Mouse (Mus musculus) urinary bladder, postnatal 10 days (tissue): ENCODE results near the gene Msrb3.

Source experiments
- DNase-seq: peaks from one replicate; pipeline ENCODE4 v3.0.0; 2022; ENCODE audit warnings: low spot score

Msrb3 gene

DNA sequence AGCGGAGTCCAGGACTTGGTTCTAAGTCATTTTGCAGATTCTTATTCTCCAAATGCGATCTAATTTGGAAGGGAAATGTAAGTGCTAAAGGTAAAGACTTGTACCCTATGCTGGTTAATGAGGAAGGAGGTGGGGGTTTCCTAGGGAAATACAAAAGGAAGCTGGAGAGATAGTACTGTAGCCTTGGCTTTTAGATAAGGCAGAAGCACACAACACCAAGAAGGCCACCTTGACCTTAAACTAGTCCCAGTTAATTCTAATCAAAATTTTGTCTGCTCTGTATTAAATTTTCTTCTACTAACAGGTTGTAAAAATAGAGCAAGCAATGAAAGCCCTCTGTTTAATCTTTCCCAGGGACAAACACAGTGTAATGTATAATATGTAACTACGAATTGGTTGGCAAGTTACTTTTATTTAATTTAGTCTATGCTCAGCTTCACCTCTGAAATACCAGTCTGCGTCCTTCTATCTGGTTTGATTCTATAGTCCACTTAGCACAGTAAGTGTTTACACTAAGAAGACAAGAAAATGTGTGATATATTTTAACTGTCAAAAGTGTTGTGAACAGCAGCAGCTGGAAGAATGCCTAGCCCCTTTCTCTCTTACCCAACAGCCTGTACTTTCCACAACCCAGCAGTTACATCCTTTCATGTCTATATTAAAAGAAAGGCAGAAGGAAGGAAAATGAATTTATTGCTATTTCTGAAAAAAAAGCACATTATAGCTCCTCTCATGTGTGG is 87.9 kb downstream of the Msrb3 start:
- no peak for DNase-seq

DNA sequence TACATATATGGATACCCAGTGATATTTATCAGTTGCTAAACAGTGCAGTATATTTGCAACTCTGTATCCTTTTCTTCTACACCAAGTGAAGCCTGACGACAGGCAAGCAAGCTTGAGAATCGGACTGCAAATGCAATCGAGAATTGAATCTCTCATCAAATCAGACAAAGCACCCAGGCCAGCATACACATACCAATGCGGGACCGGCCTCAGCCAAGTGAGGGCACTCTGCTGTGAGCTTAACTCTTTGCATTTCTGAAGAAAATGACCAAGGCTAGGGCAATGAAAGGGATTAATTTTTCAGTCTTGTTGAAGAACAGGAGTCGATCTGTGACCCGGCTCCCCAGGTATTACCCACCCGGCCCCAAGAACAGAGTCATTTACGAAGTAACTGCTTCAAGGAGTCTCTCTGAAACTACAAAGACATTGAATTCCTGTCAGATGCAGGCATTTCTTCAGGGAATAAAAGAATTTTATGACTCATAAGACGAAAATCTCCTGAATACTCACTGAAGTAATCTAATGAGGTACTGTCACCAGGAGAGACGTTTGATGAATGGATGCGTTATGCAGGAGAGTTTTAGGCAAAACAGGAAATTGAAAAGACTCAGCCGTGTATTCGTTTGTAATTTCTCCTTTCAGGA is 88.7 kb downstream of the Msrb3 start:
- no peak for DNase-seq

DNA sequence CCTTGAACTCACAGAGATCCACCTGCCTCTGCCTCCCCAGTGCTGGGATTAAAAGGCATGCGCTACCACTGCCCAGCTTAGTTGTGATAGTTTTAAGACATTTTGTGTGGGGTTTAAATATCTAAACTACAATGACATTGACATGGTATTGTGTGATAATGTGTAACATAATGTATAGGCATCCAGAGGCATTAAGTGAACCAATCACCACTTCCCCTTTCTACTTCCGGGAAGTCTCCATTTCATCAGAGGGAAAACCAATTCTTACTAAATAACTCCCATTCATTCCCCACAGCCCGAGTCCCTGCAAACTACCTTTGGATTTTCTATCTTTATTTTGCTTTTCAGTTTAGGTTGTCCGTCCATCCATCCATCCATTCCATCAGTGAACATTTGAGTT is 90.7 kb downstream of the Msrb3 start:
- no peak for DNase-seq

DNA sequence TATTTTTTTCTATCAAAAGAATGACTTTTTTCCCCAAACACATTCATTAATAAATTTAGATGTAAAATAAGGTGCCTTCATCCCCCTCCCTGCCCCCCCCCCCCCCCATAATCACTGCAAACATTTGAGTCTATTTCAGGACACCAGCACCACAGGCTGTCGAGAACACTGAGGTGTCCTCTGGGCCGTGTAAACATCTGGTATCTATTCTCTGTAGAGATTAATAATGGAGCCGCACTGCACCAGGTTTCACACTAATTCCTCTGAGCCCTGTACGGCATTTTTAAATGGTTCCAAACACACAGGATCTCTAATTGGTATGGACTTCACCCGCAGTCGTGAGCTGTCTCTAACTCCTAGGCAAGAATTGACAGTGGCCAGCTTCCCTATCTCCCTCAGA is 97.8 kb downstream of the Msrb3 start:
- DNase-seq: no peak

DNA sequence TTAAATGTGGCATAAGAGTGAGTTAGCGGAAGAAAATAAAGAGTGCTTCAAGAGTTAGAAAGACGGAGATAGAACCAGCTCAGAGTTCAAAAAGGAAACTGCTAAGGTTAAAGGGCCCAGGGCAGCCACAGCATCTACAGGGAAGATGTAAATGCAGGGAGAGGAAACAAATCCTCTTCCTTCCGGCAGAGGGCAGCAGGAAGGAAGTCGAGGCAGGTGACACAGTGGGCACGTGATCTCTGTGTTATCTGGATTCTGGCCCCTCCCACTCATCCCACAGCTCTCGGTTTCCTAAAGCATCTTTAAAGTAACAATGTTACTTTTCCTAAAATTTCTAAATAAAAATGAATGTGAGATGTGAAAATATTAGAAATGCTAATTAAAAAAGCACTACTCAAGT is 99.4 kb downstream of the Msrb3 start:
- no peak for DNase-seq

DNA sequence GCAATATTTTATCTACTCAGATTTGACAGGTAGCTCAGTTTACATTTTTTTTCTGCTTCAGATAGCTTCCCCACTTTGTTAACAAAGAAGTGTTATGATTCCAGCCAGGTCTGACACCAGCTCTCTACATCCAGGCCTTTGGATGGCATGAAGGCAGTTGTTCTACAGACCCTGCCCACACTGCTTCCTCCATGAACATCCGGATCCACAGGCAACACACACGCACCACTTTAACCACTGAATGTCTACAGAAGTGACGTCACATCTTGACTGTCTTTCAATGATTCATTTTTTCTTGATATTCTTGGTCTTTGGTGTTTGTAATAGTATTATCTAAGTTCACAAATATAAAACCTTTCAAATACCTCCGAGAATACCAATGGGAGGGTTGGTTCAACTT is 102.2 kb downstream of the Msrb3 start:
- no peak for DNase-seq

DNA sequence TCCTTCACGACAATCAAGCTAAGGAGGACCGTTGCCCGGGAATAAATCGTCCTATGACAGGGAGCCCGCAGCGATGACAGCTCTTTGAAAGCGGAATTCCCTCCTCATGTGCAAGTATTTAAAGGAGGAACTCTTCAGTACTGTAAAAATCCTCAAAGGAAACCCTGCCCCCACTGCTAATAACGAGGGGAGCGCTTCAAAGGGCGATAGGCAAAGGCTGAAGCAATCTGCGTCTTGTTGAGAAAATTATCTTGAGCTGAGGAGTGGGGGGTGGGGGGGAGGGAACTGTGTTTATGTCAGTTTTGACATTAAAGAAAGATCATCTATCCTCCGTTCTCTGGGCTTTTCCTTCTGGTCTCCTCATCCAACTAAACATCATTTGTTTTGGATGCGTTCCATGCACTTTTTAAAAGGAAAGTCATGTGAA is 104.5 kb downstream of the Msrb3 start:
- DNase-seq: no peak

DNA sequence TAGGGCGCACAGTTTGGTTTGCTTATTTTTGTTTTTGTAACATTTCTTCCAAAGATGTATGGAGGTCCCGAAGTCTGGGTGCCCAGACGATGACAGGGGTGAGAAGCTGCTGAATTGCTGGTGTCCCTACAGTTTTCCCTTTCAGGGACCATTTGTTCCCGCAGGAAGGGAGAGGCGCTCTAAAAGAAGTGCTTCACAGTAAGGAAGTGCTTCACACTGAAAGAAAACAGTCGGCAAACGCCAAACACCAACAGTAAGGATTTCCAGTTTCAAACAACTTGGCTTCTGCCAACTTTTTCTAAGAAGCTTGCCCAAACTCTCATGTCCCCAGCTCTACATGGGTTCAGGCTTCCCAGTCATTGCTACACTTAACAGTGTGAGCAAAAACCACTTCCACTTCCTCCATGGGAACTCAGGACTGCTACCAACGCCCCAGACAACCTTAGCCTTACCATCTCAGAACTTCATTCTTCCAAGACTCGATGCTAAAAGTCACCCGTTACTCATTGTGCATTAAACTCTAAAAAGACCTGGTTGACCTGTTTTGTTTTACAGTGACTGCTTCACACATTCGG is 106.6 kb downstream of the Msrb3 start:
- DNase-seq: no peak

DNA sequence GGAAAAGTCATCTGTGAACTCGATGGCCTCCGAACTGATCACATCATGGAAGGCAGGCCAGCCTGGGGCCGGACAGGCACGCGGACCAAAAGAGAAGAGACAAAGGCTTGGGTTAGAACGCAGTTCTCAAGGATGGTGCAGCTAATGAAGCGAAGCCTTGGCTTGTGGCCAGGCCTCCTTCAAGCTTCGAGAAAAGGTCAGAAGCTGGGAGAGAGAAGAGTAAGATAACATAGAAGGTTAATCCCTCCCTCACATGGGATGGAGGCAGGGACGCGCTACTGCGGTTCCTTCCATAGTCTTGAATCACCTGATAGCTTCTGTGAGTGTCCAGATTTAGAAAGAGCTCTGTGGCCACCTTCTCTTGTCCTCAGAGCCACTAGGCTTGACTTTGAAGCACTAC is 107.5 kb downstream of the Msrb3 start:
- no peak for DNase-seq

DNA sequence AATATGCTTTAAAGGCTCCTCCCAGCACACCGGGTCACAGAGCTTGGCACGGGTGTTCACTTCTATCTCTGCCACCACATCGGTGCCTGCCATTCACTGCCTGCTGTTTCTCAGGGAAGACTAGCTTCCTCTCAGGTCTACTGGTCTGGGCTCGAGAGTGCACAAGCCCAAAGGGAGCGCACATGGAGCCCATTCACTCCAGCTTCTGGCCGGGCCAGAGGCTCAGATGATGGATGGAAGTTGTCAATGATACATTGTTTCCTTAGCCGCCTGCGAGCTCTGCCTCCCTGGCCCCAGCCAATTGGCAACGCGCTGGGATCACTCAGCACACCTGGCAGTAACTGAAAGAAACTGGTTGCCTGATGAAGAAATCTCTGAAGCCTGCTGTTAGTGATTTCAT is 111.7 kb downstream of the Msrb3 start:
- DNase-seq: no peak

DNA sequence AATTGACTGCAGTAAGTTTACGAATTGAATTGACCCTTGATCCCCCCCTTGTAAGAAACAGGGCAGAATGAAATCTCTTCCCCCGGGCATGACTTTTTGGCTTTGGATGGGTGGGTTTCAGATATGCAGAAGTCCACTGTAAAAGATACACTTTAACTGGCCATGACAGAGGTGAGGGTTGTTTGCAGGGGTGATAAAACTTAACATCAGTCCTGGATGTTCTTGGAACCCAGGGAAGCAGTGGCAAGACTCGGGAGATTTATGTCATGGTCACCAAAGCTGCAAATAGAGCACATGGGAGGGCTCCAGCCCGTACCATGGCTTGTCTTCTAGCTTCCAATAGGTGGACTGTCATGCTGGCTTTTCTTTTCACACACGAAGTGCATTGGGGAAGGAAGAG is 114.4 kb downstream of the Msrb3 start:
- DNase-seq: no peak

DNA sequence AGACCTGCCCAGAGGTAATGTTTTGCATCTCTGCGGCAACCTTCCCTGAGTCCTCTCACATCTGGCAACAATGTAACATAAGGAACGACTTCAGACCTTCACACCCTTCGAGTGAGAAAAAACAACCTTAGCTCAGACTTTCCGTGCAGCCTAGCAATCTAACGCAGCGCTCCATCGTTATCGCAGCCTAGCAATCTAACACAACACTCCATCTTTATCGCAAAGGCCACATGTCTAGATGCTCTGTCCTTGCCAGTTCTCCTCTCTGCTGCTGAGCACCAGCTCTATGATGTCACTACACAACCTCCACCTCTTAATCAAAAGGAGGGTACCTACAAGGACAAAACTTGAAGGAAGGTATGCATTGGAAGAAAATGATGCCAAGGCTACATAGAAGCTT is 115.5 kb downstream of the Msrb3 start:
- DNase-seq: no peak

DNA sequence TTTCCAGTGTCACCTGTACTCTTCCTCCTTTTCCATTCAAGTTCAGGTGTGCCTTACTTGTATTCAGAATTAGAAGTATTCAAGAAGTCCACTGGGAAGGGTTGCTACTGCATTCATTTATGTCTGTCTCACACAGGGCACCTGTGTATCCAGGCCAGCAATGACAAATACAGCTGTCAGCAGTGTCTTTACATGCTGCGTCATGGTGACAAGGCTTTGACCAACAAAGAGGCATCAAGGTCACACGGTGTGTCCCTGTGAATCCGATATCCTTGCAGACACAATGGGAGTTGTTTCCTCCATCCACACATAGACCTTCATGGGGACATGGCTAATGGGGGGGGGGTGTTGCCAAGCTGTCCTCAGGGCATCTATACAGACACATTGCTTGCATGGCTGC is 121.4 kb downstream of the Msrb3 start:
- DNase-seq: no peak

DNA sequence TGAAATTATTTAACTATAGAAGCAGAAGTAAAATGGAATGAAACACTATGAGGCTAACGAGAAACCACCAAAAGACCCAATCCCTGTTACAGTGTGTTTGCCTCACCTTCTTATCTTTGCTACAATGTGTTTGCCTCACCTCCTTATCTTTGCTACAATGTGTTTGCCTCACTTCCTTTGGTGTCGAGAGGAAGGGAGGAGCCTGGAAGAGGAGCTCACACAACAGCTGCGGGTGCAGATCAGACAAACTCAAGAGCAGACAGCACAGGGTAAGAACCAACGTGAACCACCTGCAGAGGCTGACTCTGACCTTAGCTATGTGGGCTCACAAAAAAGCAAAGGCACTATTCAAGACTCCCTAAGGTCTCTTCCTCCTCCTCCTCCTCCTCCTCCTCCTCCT is 123.5 kb downstream of the Msrb3 start:
- DNase-seq: no peak

DNA sequence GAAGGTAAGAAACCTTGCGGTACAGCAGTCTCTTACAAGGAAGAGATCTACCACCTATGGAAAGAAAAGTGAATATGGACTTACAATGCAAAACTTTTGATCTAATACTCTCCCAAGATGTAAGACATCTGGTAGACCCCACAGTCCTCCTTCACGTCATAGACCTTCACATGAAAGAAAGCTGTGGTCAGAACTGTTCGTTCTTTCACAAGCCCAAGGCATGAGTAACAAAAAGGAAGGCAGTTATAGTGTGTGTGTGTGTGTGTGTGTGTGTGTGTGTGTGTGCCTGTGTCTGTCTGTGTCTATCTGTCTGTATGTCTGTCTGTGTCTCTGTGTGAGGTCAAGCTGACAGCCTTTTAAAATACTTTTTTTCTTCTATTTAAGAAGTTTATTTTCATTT is 131.5 kb downstream of the Msrb3 start:
- DNase-seq: no peak

DNA sequence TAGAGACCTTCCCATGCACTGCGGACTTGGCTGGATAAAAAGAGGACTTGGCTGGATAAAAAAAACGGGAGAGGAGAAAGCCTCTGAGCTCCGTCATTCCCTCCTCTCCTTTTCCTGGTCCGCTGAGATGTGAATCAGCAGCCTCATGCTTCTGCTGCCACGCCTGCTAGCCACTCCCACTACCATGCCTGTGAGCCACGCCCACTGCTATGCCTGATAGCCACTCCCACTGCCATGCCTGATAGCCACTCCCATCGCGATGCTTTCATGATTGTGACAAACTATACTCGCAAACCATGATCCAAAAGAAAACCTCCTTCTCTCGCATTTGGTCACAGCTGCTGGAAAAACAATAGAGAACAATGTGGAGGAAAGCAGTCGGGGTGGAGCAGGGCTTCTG is 133.5 kb downstream of the Msrb3 start:
- no peak for DNase-seq

DNA sequence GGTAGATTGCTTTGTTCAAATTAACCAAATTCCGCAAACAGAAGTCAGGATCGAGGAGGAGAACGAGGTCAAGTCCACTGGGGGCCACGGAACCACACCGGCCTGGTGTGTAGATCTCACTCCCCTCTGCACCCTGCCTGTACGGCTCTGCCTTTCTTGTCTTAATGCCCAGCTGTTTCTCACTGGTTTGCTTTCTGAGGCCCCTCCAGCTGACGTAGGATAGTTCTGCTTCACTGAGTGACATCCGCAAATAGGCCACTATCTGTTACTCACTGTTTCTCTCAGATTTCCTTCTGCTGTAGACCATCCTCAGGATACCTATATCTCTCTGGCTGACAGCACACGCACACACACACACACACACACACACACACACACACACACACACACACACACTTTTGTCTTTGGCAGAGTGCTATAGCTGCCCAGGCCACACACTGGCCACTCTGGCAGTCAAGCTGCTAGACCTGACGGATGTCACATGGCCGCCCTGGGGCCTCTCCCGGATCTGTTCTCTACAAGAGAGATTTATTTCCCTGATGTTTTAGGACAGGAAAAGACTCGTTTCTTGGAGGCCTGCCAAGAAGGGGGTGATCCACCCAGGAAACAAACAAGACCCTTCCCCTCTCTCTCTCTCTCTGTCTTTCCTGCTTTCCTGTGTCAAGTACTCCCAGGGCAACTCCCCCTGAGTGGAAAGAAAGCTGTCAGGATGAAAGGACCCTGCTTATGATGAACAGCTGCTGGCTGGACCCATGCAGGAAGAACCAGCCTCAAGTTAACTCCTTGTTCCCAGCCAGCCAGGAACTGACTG is 135.0 kb downstream of the Msrb3 start:
- no peak for DNase-seq

DNA sequence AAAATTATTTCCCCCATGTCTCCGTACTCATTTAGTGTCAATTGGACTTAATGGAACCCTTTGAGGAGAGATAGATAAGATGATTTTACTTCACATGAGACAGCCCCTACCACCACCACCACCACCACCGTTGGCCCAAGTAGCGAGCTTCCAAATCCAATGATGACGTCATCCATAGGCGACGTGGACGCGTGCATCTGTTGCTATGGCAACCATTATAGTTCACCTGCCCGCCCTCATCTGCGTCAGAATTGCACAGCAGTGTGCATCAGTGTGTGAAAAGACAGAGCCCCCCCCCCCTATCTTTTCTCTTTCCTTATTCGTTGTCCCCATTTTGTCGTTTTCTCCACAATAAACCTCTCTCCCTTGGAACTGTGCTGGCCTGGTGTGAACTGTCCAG is 135.9 kb downstream of the Msrb3 start:
- no peak for DNase-seq

DNA sequence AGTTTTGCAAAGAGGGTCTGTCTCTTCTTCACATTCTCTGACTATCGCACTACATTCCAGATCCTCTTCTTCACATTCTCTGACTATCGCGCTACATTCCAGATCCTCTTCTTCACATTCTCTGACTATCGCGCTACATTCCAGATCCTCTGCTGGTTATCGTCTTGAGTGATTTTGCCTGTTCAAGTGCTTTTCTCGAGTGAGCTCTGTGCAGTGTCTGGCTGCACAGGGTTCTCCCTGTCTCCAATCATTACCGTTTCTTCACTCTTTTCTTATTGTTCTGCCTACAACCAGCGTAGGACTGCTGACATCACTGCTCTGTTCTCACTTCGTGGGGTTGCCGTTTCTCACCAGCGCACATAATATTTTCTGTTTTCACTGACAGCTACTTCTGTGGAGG is 138.2 kb downstream of the Msrb3 start:
- DNase-seq: no peak

DNA sequence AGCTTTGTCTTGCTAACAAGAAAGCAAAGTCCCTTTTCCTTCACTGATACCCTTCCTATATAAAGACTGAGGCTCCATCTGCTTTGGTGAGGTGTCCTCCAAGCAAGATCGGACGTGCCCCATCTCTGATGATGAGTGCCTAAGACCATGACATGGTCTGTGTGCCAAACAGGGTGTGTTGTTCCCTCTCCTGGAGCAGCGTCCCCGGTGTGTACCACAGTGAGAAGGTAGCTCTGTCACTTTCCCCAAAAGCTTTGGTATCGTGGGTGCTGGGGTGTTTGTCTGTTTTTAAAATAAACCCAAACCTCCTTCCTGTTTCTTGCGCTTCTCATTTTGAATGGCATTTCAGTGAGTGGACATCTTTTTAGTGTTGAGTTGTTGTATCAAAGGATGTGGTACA is 139.0 kb downstream of the Msrb3 start:
- DNase-seq: no peak

DNA sequence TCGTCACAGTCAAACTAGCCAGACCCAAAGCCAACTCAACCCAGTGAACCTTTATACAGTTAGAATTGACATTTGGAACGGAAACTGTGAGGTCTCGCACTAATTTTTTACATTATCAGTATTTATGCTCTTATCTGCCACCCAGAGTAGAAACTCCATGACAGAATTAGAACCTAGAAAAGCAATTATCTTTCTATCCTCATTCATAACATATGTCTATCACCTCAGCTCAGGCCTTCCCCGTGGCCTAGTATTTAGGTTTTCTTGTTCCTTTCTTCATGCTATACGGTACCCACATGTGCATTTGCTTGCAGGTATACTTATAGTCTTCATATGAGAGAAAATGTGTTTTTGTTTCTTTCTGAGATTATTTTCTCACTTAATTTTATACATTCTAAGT is 146.4 kb downstream of the Msrb3 start:
- no peak for DNase-seq

DNA sequence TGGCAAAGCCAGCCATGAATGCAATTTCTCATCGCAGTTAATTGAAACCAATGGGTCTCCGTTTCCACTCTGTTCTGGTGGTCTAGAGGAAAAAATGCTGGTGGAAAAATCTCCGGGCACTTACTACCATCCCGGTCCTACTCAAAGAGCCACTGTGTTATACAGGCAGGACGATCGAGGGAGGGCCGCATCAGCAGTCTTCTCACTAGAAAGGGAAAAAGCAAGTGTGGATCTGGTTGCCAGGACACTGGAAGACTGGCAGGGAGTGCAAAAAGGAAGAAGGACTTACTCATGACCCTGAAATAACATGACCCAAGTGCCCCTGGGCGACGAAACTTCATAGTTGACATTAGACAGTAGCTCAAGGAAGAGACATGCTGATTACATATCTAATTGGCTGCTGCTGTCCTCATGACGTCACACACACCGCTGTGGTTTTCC is 147.1 kb downstream of the Msrb3 start:
- DNase-seq: no peak

DNA sequence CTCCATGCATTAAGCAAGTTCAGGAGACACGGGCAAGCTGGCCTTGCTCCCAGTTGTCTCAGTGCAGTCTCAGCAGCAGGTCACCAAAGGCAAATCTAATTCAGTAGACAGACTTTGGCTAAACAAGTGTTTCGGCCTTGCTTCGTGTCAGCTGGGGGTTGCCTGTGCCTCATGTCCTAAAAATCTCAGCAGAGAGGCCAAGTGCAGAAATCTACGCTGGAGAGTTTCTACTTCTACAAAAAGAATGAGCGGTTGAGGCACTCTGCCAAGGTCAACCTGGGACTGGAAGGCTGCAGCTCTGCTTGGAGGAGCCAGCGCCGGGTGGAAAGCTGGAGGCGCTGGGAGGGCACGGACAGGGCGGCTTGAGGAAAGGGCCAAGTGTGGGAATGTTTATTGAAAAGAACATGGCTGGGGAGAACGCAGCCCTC is 147.6 kb downstream of the Msrb3 start:
- no peak for DNase-seq
